Mouse (Mus musculus): ENCODE results near the gene Rexo5.

DNA sequence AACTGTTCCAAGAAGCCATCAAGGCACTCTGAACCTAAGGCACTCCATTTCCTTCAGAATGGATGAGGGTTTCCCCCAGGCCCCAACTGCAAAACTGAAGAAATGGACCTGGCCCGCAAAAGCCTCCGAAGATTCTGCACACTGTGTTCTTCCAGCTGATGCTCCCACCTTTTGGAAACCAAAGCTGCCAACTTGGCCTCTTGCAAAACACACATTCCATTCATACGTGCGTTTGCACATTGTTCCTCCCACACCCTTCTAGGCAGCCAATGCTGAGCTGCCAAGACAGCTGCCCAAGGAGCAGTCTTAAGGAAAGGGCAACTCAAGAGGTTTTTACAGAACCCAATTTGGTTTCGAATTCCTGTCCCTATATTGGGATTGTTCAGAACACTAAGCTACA lies 56.9 kb downstream of the Rexo5 start:
- TF ChIP-seq CTCF (IDR thresholded peaks at IDR 0.05; ENCODE audit: low read depth) (no peak), EP300 (IDR thresholded peaks at IDR 0.05; ENCODE audit: low read depth) (no peak)

Data from heart, postnatal 0 days (tissue).